Mouse (Mus musculus) intestine, embryonic 14.5 days (tissue): ENCODE data around the gene Cbfa2t2. TPM values are rescaled to one million over a fixed set of nuclear protein-coding genes. Genes with fewer than 3 reads are reported as not detected.

ENCODE experiments used
- ATAC-seq: fragments of 200-750 bp; cut with Nextera tagmentation; replicated peaks from 2 replicates; pipeline ENCODE4 v1.8.0; 2017; ENCODE audit warnings: low read depth, moderate number of reproducible peaks, moderate TSS enrichment, moderate library complexity; ENCODE audit not compliant: low FRiP score, low TSS enrichment
- DNase-seq: peaks from one replicate; pipeline ENCODE4 v3.0.0-alpha.2; 2018; ENCODE audit warnings: low spot score
- H3K27ac ChIP-seq: fragments of 300-500 bp; sonication (generic); 2 replicates; pipeline ENCODE4 v1.5.1; 2014; ENCODE audit warnings: low read depth, mild to moderate bottlenecking, control low read depth
- H3K27me3 ChIP-seq: fragments of 300-500 bp; sonication (generic); replicated peaks from 2 replicates; pipeline ENCODE4 v1.6.1; 2014; ENCODE audit warnings: low read length, control low read depth; ENCODE audit not compliant: control insufficient read depth, insufficient read depth
- H3K36me3 ChIP-seq: fragments of 300-500 bp; sonication (generic); 2 replicates; pipeline ENCODE4 v1.6.1; 2014; ENCODE audit warnings: low read length, control low read depth; ENCODE audit not compliant: control insufficient read depth, insufficient read depth
- H3K4me1 ChIP-seq: fragments of 300-500 bp; sonication (generic); replicated peaks from 2 replicates; pipeline ENCODE4 v1.6.1; 2014; ENCODE audit warnings: low read length, control low read depth, mixed read lengths; ENCODE audit not compliant: control insufficient read depth, insufficient read depth
- H3K4me2 ChIP-seq: fragments of 300-500 bp; sonication (generic); 2 replicates; pipeline ENCODE4 v1.6.1; 2014; ENCODE audit warnings: low read length
- H3K4me3 ChIP-seq: fragments of 300-500 bp; sonication (generic); 2 replicates; pipeline ENCODE4 v1.5.1; 2014; ENCODE audit warnings: low read depth, low read length, control low read depth, mixed read lengths
- H3K9ac ChIP-seq: fragments of 300-500 bp; sonication (generic); 2 replicates; pipeline ENCODE4 v1.6.1; 2014; ENCODE audit warnings: mild to moderate bottlenecking, low read length
- H3K9me3 ChIP-seq: fragments of 300-500 bp; sonication (generic); 2 replicates; pipeline ENCODE4 v1.6.1; 2016; ENCODE audit warnings: low read length, control low read depth; ENCODE audit not compliant: control insufficient read depth
- WGBS: fragments of 180-500 bp; shearing (Covaris S2); extraction: QIAGEN DNeasy Blood & Tissue Kit; methylation state at CpG from one replicate; pipeline ENCODE4 v1.1.7; 2014; 5-methylcytosine and 5-hydroxymethylcytosine counted together
- polyA plus RNA-seq: library from polyadenylated mRNA; unstranded; fragments of >200 nt; fragmentation: Nextera tagmentation; extraction: Ambion mirVana; gene quantifications from 2 replicates; pipeline ENCODE4 v1.2.1, GENCODE M21; 2014

Cbfa2t2 gene
- polyA plus RNA-seq, 1 experiment from 2014 or later, result 33.6 TPM

GRCm38 (mm10) chr2:154541630-154542029, 105.3 kb downstream of the Cbfa2t2 start:
- Histone ChIP-seq H3K4me2 (no peak overlapping the region), H3K9ac (no peak overlapping the region), H3K27me3 (no peaks in the 10 kb centered on the region), H3K4me1 (peaks cover 9% of the 10 kb centered on the region; the same call in 1 of the 2 replicates), H3K9me3 (no peaks in the 10 kb centered on the region), H3K36me3 (0 out of 2 replicates have a peak, but pooled peaks cover 8% of the 10 kb centered on the region), H3K4me3 (no peak overlapping the region), H3K27ac (no peak overlapping the region)
- WGBS, result 90% methylated on average over 2 of the region's 2 CpGs
- DNase-seq, result no peak
- ATAC-seq, result no peak

GRCm38 (mm10) chr2:154543567-154544347, 107.5 kb downstream of the Cbfa2t2 start:
- Histone ChIP-seq H3K27me3 (peaks cover under 1% of the 10 kb centered on the region; the same call in 1 of the 2 replicates), H3K4me1 (peaks cover 3% of the 10 kb centered on the region; the same call in 1 of the 2 replicates), H3K9me3 (no peaks in the 10 kb centered on the region), H3K36me3 (no peaks in the 10 kb centered on the region), H3K4me2 (no peak overlapping the region), H3K27ac (no peak overlapping the region), H3K9ac (no peak overlapping the region), H3K4me3 (no peak overlapping the region)
- WGBS, result 83% methylated on average over 9 of the region's 9 CpGs
- no peak for DNase-seq
- no peak for ATAC-seq

GRCm38 (mm10) chr2:154546711-154547110, 110.4 kb downstream of the Cbfa2t2 start, which contains the start of gene 1700003F12Rik:
Gene 1700003F12Rik, plus strand, starts transcription at chr2:154547085.
- H3K27me3 ChIP-seq, result peaks cover 27% of the 10 kb centered on the region
- WGBS, result 92% methylated on average over 10 of the region's 10 CpGs
- ATAC-seq (no peak), DNase-seq (no peak)
- H3K4me3 ChIP-seq, result no peak within 1 kb of the TSS
- H3K27ac ChIP-seq, result no peak within 1 kb of the TSS
- no peaks in the 10 kb centered on the region for H3K9me3 ChIP-seq
- no peak within 1 kb of the TSS for H3K4me2 ChIP-seq
- peaks cover 7% of the 10 kb centered on the region for H3K4me1 ChIP-seq
- no peaks in the 10 kb centered on the region for H3K36me3 ChIP-seq
- no peak within 1 kb of the TSS for H3K9ac ChIP-seq

- DNase-seq, result no peak
- H3K4me2 ChIP-seq, result no peak overlapping the region
- no peak overlapping the region for H3K27ac ChIP-seq
- ATAC-seq, result no peak
- peaks cover 13% of the 10 kb centered on the region for H3K4me1 ChIP-seq
- H3K36me3 ChIP-seq, result no peaks in the 10 kb centered on the region
- H3K9me3 ChIP-seq, result no peaks in the 10 kb centered on the region
- H3K4me3 ChIP-seq, result no peak overlapping the region
- H3K9ac ChIP-seq, result no peak overlapping the region
- H3K27me3 ChIP-seq, result peaks cover 36% of the 10 kb centered on the region
- WGBS, result 55% methylated on average over 3 of the region's 3 CpGs
Observed at GRCm38 (mm10) chr2:154548688-154549087, 112.4 kb downstream of the Cbfa2t2 start.

GRCm38 (mm10) chr2:154549127-154549885, 113.0 kb downstream of the Cbfa2t2 start:
- Histone ChIP-seq H3K4me3 (peak overlapping the region; percentile 40), H3K27ac (no peak overlapping the region), H3K4me2 (peak overlapping the region; percentile 89), H3K9ac (peak overlapping the region; percentile 41), H3K36me3 (no peaks in the 10 kb centered on the region), H3K27me3 (peaks cover 36% of the 10 kb centered on the region), H3K4me1 (peaks cover 13% of the 10 kb centered on the region), H3K9me3 (no peaks in the 10 kb centered on the region)
- 4% methylated on average over 48 of the region's 48 CpGs for WGBS
- ATAC-seq (peak; percentile 71), DNase-seq (peak; percentile 86)

- no peaks in the 10 kb centered on the region for H3K9me3 ChIP-seq
- H3K27ac ChIP-seq, result no peak overlapping the region
- H3K4me1 ChIP-seq, result peaks cover 13% of the 10 kb centered on the region
- peaks cover 36% of the 10 kb centered on the region for H3K27me3 ChIP-seq
- ATAC-seq, result no peak
- DNase-seq, result no peak
- 0 out of 2 replicates have a peak overlapping the region, but pooled peaks have one; percentile 40 for H3K4me3 ChIP-seq
- 18% methylated on average over 20 of the region's 20 CpGs for WGBS
- no peaks in the 10 kb centered on the region for H3K36me3 ChIP-seq
- H3K9ac ChIP-seq, result no peak overlapping the region
- peak overlapping the region; percentile 89 for H3K4me2 ChIP-seq
Observed at GRCm38 (mm10) chr2:154549886-154550189, 113.6 kb downstream of the Cbfa2t2 start.

- no peaks in the 10 kb centered on the region for H3K36me3 ChIP-seq
- no peaks in the 10 kb centered on the region for H3K9me3 ChIP-seq
- DNase-seq (no peak), ATAC-seq (no peak)
- no peak overlapping the region for H3K9ac ChIP-seq
- no peak overlapping the region for H3K4me3 ChIP-seq
- no peak overlapping the region for H3K27ac ChIP-seq
- peaks cover 13% of the 10 kb centered on the region for H3K4me1 ChIP-seq
- H3K27me3 ChIP-seq, result peaks cover 36% of the 10 kb centered on the region
- WGBS, result 67% methylated on average over 2 of the region's 2 CpGs
- H3K4me2 ChIP-seq, result no peak overlapping the region
Observed at GRCm38 (mm10) chr2:154550937-154551336, 114.7 kb downstream of the Cbfa2t2 start.

GRCm38 (mm10) chr2:154551476-154551875, 115.2 kb downstream of the Cbfa2t2 start, which contains the start of gene Actl10:
Gene Actl10, plus strand, starts transcription at chr2:154551776.
- H3K4me3 ChIP-seq, result no peak within 1 kb of the TSS
- H3K27me3 ChIP-seq, result peaks cover 36% of the 10 kb centered on the region
- ATAC-seq (no peak), DNase-seq (no peak)
- peak within 1 kb of the TSS; percentile 32 for H3K4me2 ChIP-seq
- H3K4me1 ChIP-seq, result peaks cover 13% of the 10 kb centered on the region
- H3K27ac ChIP-seq, result no peak within 1 kb of the TSS
- H3K36me3 ChIP-seq, result no peaks in the 10 kb centered on the region
- 76% methylated on average over 4 of the region's 4 CpGs for WGBS
- no peaks in the 10 kb centered on the region for H3K9me3 ChIP-seq
- no peak within 1 kb of the TSS for H3K9ac ChIP-seq
